Mouse (Mus musculus) ovary, postnatal 36 days (tissue): ENCODE measurements around the gene Fbxo48.

Experiments
- DNase-seq: peaks from one replicate; pipeline ENCODE4 v3.0.0; 2022; ENCODE audit warnings: low spot score, mixed read lengths

Gene Fbxo48

DNA sequence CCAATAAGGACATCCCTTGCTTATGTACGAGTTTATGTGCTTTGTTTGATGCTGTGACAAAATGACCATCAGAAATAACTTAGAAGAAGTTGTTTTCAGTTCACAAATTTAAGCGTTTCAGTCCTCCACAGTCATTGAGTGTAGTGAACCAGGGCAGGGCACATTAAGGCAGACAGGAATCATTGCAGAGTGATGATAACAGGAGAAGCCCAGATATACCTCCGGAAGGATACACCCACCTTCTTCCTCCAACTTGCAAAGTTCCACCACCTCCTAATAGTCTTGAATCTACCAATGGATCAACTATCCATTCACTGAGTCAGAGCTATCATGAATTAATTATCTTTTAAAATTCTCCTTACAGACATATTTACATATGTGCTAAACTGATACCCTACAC lies 20.9 kb downstream of the Fbxo48 start:
- DNase-seq, result no peak

GRCm38 (mm10) chr11:16973086-16973485 lies 21.9 kb downstream of the Fbxo48 start:
- no peak for DNase-seq

GRCm38 (mm10) chr11:16976937-16977336 lies 25.8 kb downstream of the Fbxo48 start:
- no peak for DNase-seq

GRCm38 (mm10) chr11:16977611-16978010 lies 26.4 kb downstream of the Fbxo48 start:
- no peak for DNase-seq

- no peak for DNase-seq
Observed at GRCm38 (mm10) chr11:16978161-16978707, 27.1 kb downstream of the Fbxo48 start.

GRCm38 (mm10) chr11:16986550-16987187 lies 35.5 kb downstream of the Fbxo48 start:
- DNase-seq, result no peak

GRCm38 (mm10) chr11:16987745-16988328 lies 36.7 kb downstream of the Fbxo48 start:
- no peak for DNase-seq

DNA sequence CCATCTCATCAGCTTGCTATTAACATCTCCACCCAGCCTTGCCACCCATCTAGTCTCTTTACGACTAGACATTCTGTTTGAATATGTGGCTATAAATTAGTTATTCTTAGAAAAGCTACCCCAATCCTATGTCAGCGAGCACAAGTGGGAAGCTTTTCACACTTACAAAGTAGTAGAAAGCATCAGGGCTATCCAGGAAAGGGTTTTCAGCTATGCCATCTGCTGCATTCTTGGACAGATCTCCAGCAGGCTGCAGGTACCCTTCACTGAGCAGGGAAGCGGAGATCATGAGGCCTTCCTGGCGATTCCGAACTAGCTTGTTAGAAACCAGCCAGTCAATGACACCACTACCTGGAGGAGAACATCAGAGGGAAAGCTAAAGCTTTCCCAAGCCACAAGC lies 38.7 kb downstream of the Fbxo48 start:
- DNase-seq, result no peak

- DNase-seq, result no peak
Observed at GRCm38 (mm10) chr11:16992880-16993279, 41.7 kb downstream of the Fbxo48 start.

DNA sequence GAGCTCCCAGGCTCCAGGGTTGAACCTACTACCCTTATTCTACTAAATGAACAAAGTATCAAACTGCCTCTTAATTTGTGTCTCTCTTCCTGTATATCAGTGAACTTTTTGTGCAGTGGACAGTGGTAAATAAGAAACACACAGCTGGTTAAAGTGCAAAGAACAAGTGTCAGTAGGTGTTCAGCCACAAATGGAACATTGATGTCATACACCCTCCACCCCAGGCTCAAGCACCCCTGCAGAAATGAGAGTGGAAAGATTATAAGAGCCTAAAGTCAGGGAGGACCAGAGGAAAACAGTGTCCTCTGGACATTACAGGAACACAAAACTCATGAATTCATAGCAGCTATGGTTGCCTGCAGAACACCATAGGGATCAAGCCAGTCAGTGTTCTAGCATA lies 45.6 kb downstream of the Fbxo48 start:
- no peak for DNase-seq

DNA sequence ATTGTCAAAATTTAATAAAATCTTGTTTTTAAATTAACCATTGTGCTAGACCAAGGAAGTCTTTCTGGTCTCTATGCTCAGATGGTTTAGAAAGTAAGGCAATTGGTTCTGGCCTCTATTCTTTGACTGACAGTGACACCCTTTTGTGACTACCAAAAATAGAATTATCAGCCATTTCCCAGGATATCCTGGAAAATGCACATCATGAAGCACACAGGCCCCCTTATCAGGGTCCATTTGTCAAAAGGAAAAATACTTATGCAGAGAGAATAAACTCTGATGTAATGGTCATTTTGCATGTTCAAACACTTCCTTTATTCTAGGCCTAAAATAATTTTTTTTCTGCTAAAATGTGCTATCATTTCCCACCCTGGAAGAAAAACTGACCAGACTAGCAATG lies 46.3 kb downstream of the Fbxo48 start:
- no peak for DNase-seq

GRCm38 (mm10) chr11:16999387-16999786 lies 48.2 kb downstream of the Fbxo48 start:
- DNase-seq, result no peak

- DNase-seq, result no peak
Observed at GRCm38 (mm10) chr11:16999933-17000332, 48.8 kb downstream of the Fbxo48 start.

GRCm38 (mm10) chr11:17000353-17001334 lies 49.5 kb downstream of the Fbxo48 start:
- DNase-seq, result no peak

DNA sequence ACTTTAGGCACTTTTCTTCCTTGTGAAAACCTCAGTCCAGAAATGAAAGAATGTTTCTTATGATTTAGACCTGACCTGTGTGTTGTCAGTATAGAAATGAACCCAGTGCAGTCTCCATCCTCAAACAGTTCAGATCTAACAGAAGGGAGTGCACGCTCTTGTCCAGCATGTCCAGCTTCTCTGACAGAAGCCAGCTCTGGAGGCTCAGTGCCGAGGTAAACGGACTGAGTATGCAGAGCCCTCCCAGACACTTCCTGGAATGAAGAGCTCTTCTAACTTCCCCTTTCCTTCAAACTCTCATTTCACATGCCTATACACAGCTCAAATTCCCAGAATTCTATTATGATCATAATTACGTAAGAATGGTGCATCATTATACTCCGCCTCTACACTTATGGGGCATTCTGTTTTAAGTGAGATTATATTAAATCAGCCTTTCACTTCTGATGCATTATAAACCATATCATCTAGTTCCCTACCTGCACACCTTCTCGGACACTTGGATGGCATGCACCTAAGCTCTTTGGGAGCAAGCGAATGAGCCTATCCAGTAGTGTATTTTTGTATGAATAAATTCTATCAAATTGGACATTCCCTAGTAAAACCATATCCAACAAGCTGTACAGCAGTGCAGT lies 51.7 kb downstream of the Fbxo48 start:
- DNase-seq, result no peak

- DNase-seq, result no peak
Observed at GRCm38 (mm10) chr11:17003757-17004156, 52.6 kb downstream of the Fbxo48 start.
